Mouse (Mus musculus) testis, adult 2 months (tissue): ENCODE measurements at regions not wholly inside any gene's neighbourhood (a gene's known extent, or its start where the extent isn't known, plus 50 kb on each side); places are given as distances from the start of the nearest gene placed in this dataset.

Experiments used
- CTCF ChIP-seq: fragments of 200-500 bp; IDR thresholded peaks from 2 replicates; pipeline ENCODE4 v1.5.1; 2012; ENCODE audit warnings: low read depth, mild to moderate bottlenecking, inconsistent platforms, low read length, moderate library complexity; ENCODE audit not compliant: control insufficient read depth, insufficient read depth, insufficient replicate concordance
- POLR2A ChIP-seq: fragments of 200-500 bp; IDR thresholded peaks from 2 replicates; pipeline ENCODE4 v1.6.1; 2012; ENCODE audit warnings: low read depth, mild to moderate bottlenecking, inconsistent platforms, low read length, moderate library complexity; ENCODE audit not compliant: control insufficient read depth

DNA sequence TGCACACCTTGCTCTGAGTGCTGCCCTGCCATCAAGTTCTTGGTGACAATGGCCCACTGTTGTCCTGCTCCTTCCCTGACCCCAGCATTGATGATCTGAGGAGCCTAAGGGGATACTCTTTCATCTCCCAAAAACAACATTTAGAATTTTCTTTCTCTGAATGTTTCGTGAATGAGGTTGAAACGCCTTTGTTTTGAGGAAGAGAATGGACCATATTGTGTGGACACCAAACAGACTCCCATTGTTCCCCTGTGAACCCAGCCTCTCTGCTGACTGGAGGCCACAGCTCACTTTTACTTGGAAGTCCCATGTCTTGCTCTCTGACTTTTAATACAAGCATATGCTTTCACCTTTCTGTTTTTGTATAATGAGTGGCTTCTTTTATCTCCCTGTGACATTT is 537.0 kb upstream of the Adamts16 start:
- TF ChIP-seq CTCF: no peak
- no peak for TF ChIP-seq POLR2A
